Mouse (Mus musculus) midbrain, embryonic 14.5 days (tissue): ENCODE measurements around the gene Rnf123. TPM values are rescaled to one million over a fixed set of nuclear protein-coding genes. Genes with fewer than 3 reads are reported as not detected.

Experiments
- microRNA-seq: library from miRNA; unstranded; fragments of <30 nt; microRNA quantifications from one replicate; pipeline ENCODE4, GENCODE M21; 2016
- polyA plus RNA-seq: library from polyadenylated mRNA; unstranded; fragments of >200 nt; fragmentation: Nextera tagmentation; extraction: Ambion mirVana; gene quantifications from 2 replicates; pipeline ENCODE4 v1.2.1, GENCODE M21; 2014

Rnf123 gene
- polyA plus RNA-seq, 1 experiment from 2014 or later = 54.8 TPM

Small RNA genes lying within 50 kb of the gene (microRNA-seq; reads per million reads assigned to microRNA genes)
- not detected for gene Gm47303
- gene Mir7088 = not detected

Other genes with a start within 250 kb of the Rnf123 start
- gene Rbm6, start 210.1 kb downstream of the Rnf123 start, polyA plus RNA-seq = 72.6 and 95.5 TPM in 2 replicates
- 21.8 and 25.5 TPM in 2 replicates for gene Mon1a, start 195.2 kb downstream of the Rnf123 start, polyA plus RNA-seq
- 0.58 and 0.82 TPM in 2 replicates for gene Mst1r, start 176.5 kb downstream of the Rnf123 start, polyA plus RNA-seq
- gene Actl11, start 154.9 kb downstream of the Rnf123 start, polyA plus RNA-seq = not detected in 2 replicates
- gene Camkv, start 147.7 kb downstream of the Rnf123 start, polyA plus RNA-seq = 16.7 and 26.1 TPM in 2 replicates
- 10.3 and 10.4 TPM in 2 replicates for gene Traip, start 133.2 kb downstream of the Rnf123 start, polyA plus RNA-seq
- 2.6 and 5.0 TPM in 2 replicates for gene Uba7, start 107.8 kb downstream of the Rnf123 start, polyA plus RNA-seq
- 0.47 and 0.49 TPM in 2 replicates for gene Gm20661, start 100.3 kb downstream of the Rnf123 start, polyA plus RNA-seq
- 12.1 and 13.3 TPM in 2 replicates for gene Inka1, start 97.5 kb downstream of the Rnf123 start, polyA plus RNA-seq
- 1.1 and 1.2 TPM in 2 replicates for gene Cdhr4, start 90.8 kb downstream of the Rnf123 start, polyA plus RNA-seq
- 0.72 TPM in 1 of 2 replicates, not detected in the other for gene Gm20662, start 87.0 kb downstream of the Rnf123 start, polyA plus RNA-seq
- gene Ip6k1, start 80.8 kb downstream of the Rnf123 start, polyA plus RNA-seq = 61.1 and 64.4 TPM in 2 replicates
- gene Gmppb, start 34.1 kb downstream of the Rnf123 start, polyA plus RNA-seq = 14.0 and 16.7 TPM in 2 replicates
- gene Amigo3, start 30.2 kb downstream of the Rnf123 start, polyA plus RNA-seq = 2.4 and 3.5 TPM in 2 replicates
- not detected in 2 replicates for gene Mst1, start 2.9 kb downstream of the Rnf123 start, polyA plus RNA-seq
- gene Apeh, start 11.3 kb upstream of the Rnf123 start, polyA plus RNA-seq = 38.0 and 43.8 TPM in 2 replicates
- gene Bsn, start 107.0 kb upstream of the Rnf123 start, polyA plus RNA-seq = 14.2 and 14.7 TPM in 2 replicates
- 49.3 and 64.2 TPM in 2 replicates for gene Dag1, start 180.6 kb upstream of the Rnf123 start, polyA plus RNA-seq
- 138 and 157 TPM in 2 replicates for gene Nicn1, start 207.1 kb upstream of the Rnf123 start, polyA plus RNA-seq
- 23.2 and 23.5 TPM in 2 replicates for gene Amt, start 213.5 kb upstream of the Rnf123 start, polyA plus RNA-seq
- 217 and 224 TPM in 2 replicates for gene Rhoa, start 222.8 kb upstream of the Rnf123 start, polyA plus RNA-seq
- 52.3 and 56.3 TPM in 2 replicates for gene Tcta, start 222.8 kb upstream of the Rnf123 start, polyA plus RNA-seq